Mouse (Mus musculus) testis, postnatal 10 days (tissue): ENCODE measurements around the gene Kcns1.

Experiments
- DNase-seq: peaks from one replicate; pipeline ENCODE4 v3.0.0; 2021; ENCODE audit warnings: low spot score

The Kcns1 gene

GRCm38 (mm10) chr2:164123169-164123766, 47.6 kb downstream of the Kcns1 start:
- DNase-seq = no peak

GRCm38 (mm10) chr2:164119503-164119902, 51.4 kb downstream of the Kcns1 start:
- DNase-seq = no peak

- DNase-seq = no peak
Measured at GRCm38 (mm10) chr2:164115531-164115930, 55.4 kb downstream of the Kcns1 start.

GRCm38 (mm10) chr2:164114051-164114450, 56.9 kb downstream of the Kcns1 start:
- no peak for DNase-seq
